Mouse (Mus musculus): ENCODE results near the gene 2410137M14Rik.

The 2410137M14Rik gene

DNA sequence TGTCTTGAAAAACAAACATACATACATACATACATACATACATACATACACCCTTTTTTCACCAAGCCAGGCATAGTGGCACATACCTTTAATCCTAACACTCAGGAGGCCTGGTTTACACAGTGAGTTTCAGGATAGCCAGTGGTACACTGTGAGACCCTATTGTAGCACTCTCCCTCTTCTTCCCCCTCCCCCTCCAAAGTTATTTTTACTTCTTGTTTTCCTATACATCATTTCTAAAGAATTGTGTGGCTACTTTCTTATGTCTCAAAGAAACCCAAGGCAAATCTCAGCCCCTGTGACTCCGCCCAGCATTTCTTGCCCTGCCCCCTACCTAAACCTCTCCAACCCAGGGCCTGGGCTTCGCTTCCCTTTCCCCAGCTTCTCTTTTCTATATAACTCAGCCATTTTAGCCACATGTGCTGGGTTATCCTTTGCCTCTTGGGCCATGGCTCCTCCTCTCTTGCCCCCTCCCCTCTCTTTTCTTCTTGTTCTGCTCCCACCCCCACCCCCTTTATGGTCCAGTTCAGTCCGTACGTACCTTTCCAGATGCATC, 12.8 kb upstream of the 2410137M14Rik start:
- no peak for DNase-seq (ENCODE audit: low read depth)

DNA sequence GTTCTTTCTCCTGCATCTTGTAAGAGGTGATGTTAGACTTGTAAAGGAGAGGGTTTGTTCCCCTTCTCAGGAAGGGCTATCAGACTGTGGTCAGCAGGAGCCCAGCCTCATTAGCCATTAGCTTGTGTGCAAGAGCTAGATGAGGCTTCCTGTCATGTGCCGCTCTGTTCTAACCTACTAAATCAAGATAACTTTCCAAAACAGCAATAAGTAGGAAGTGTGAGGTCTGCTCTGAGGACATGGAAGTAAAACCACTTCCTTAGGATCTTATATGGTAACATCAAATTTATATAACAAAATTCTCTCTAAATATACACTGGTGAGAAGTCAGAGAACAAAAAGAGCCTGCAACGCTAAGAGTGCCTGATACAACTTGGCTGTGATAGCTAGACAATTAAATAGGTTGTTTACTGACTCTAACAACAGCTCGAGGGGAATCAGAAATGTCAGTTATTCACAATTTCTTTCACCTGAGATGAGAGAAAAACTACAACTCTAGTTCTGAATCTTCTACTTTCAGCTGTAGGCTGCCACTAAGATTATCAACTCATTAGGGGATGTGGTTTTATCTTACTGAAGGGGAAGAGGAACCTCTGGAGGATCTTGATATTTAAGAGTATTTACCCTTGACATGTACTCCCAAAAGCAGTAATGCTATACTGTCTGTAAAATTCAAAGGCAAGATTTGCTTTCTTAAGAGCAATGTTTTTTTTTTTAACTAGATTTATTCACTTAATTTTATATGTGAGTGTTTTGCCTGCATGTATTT, 11.5 kb upstream of the 2410137M14Rik start:
- peak; percentile 57 for DNase-seq (ENCODE audit: low read depth)

DNA sequence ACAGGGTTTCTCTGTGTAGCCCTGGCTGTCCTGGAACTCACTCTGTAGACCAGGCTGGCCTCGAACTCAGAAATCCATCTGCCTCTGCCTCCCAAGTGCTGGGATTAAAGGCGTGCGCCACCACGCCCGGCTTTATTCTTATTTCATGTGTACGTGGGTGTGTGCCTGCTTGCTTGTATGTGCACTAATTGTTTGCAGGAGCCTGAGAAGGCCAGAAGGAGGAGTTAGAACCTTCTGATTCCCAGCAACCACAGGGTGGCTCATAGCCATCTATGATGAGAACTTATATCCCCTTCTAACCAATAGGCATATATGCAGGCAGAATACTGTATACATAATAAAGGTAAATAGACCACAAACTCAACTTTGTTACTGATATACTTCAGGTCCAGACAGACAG, 9.6 kb upstream of the 2410137M14Rik start:
- DNase-seq (ENCODE audit: low read depth) = peak; percentile 22

DNA sequence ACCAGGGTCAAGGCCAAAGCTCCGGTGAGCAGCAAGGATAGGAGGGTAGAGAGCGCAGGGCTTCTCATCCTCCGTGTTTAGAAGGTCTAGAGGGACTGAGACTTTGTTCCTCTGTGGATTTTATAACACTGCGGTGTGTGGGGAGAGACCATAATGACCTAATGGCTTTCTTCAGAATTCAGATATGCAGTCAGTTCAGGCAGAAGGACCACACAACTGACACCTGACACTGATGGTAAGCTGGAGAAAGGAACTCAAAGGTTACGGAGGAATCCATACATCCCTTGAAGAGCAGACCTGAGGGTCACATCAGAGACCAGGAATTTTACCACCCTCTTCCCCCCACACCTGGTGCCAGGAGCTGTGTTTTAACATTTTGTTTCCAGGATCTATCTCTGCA, 8.4 kb upstream of the 2410137M14Rik start, which contains the start of gene H2-M5:
H2-M5 (minus strand) TSS at position 101 of the 400 bp plus-strand sequence.
- no peak for DNase-seq (ENCODE audit: low read depth)

DNA sequence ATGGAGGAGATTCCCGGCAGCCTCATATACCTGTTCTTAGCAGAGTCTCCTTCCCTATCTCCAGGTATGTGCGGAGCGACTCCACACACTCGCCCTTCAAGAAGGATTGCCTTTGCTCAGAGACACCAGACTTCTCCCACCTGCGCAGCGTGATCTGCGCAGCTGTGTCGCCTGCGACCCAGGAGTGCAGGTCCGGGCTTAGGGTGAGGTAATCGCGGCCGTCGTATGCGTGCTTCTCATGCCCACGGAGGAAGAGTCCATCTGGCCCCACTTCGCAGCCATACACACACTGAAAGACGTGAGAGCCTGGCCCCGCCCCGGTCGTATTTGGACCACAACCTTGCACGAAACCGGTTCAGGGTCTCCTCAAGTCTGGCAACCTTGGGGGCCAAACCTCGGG, 7.4 kb upstream of the 2410137M14Rik start:
- no peak for DNase-seq (ENCODE audit: low read depth)

DNA sequence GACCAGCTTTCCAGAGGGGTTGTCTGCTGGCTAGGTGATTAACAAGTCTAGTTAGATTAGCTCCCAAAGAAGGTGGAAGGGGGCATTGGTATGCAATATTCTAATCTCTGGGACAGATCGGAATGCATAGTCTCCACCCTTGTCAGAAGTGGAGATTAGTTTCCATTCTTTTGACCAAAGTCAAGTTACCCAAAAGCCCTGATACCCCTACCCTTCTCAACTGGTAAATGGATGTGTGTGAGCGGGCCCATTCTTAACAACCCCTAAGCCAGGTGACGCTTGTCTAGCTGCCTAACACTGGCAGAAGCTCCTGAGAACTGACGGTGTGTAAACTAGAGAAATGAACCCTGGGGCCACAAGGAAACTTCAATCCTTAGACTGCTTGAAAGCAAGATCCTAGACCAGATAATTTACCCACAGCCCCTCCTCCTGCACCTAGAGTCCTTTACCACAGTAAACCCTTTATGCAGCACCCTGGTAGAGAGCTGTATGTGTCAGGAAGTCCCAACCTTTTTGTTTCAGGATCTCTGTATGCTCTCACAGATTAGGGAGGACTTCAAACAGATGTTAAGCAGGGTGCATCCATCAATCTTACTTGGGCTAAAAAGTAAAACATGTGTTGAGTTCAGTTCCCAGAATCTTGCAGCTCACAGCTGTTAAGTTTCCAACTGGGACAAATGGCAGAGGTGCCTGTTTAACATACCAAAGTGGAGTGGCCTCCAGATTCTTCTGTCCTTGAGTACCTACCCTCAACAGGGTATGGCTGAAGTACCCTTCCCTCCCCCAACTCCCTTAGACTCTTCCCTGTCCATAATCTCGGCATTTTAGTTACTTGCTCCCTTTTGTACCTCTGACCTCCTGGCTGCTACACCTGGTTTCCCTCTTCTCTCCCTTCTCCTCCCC, 1.5 kb upstream of the 2410137M14Rik start:
- peak; percentile 56 for DNase-seq (ENCODE audit: low read depth)

DNA sequence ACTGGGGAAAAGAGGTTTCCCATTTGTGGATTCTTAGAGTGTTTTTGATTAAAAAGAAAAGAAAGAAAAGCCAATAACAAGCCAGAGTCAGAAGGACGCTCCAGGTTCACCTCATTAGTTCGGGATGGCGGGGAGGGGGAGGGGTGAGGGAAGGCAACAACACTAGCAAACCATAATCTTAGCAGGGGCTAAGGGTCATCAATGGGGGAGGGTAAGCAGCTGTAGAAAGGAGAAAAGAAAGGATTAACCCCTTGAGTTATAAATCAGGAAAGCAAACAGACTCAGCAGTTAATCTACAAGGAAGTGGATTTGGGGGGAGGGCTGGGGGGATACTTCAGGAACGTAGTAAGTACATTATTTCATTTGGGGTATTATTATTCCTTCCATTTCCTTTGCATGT, 808 bp upstream of the 2410137M14Rik start:
- DNase-seq (ENCODE audit: low read depth) = no peak

DNA sequence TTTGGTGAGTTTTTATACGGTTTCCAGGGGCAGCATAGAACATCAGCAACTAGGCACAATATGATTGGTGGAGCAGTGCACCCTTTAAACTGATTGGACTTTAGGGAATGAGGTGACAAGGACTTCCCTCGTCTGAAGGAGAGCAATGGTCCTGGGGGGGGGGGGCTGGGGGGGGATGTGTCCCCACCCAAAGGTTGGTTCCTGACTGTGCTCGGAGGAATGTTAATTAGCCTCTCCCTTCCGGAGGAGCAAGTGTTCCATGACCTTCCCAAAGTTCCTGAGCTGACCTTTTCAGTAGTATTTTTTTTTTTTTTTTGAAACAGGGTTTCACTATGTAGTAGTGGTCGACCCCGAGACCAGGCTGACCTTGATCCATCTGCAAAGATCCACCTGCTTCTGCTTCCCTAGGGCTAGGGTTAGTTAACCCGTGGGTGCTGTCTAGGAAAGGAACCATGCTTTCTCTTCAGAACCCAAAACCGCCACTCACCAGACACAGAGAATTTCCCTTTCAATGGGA, 7.7 kb downstream of the 2410137M14Rik start:
- no peak for DNase-seq (ENCODE audit: low read depth)

DNA sequence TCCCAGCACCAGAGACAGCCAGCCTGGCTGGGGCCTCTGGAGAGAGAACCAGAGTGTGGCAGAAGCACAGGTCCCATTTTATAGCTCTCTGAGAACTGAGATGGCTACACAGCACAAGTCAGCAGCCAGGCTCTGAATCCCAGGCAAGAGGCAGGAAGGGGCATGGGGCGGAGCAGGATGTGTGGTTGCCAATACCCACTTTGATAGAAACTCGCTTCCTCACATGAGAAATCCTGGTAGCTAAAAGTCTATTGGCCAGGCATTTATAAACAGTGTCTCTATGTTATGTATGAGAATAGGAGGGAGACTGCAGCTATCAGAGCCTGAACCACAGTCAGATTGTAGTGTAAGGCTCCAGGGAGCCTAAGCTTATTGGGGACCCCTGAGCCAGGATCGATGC, 8.2 kb downstream of the 2410137M14Rik start:
- DNase-seq (ENCODE audit: low read depth) = peak; percentile 73

DNA sequence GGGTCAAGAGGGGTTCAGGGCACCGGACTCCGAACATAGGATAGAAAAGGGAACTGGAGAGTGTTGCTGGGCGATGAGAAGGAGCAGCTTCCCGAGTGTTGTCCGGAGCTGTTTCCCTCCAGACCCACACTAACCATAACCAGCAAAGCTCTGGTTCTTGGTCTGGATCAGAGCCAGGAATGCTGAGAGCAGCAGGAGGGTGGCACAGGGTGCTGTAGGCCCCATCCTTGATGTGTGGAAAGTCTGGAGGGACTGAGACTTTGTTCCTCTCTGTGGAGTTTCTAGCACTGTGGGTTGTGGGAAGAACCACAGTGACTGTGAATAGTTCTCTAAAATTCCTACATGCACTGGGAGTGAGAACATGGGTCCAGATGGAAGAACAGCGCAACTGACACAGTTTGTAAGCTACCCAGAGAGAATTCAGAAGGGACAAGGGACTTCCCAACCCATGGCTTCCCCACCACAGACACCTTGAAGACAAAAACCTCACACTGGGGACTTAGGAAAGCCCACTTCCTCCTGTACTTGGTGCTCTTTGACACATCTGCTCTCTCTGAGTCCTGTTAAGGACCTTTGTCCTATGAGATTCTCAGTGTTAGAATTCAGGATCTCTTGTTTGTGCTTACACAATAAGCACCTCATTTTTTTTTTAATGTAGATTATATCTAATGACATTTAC, 9.7 kb downstream of the 2410137M14Rik start:
- DNase-seq (ENCODE audit: low read depth) = peak; percentile 54

DNA sequence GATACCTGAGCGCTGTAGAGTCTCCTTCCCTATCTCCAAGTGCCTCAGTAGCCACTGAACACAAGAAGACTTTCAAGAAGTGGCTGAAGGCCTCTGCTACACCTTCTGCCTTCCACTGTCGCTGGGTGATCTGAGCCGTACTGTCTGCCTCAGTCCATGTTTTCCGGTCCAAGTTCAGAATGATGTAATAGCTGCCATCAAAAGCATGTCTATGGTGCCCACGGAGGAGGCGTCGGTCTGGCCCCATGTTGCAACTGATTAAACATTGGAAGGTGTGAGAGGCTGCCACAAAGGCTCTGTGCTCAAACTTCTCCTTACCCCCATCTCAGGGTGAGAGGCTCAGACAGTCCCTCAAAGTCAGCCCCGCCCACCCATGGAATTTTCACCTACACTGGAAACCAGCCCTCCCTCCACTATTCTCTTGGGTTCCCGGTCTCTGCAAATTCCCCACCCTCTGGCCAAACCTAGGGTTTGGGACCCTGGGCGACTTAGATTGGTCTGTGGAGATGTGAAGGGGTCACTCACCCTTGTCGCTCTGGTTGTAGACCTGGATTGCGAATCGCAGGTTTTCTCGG, 10.6 kb downstream of the 2410137M14Rik start:
- DNase-seq (ENCODE audit: low read depth) = no peak

DNA sequence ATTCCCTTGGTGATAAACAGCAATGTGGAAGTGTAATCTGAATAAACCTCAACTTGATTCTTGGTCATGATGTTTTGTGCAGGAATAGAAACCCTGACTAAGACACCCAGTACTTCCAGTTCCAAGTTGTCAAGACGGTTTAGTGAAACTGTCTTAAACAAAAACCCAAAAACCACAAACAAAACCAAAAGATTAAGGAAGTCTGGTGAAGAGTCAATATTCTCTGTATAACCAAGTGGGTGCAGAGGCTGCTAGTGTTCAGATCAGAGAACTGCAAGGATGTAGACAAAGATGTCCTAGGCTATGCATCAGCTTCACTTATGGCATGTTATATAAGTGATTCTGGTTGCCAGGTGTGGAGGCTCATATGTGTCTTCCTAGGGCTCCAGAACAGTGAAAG, 14.2 kb downstream of the 2410137M14Rik start:
- no peak for DNase-seq (ENCODE audit: low read depth)

DNA sequence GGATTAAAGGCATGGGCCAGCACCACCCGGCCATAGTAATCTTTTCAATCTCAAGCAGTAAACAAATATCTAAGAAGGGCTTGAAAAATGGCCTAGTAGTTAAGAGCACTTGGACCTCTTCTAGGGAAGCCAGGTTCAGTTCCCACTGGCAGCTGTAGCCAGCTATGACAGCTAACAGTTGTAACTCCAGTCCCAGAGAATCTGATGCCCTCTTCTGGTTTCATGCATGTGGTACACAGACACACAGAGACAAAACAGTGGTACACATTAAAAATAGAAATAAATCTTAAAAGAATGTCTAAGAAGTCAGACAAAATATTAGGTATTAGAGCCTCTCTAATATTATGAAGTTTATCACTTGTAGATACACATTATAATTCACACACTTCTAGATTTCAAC, 19.9 kb downstream of the 2410137M14Rik start:
- DNase-seq (ENCODE audit: low read depth) = no peak

DNA sequence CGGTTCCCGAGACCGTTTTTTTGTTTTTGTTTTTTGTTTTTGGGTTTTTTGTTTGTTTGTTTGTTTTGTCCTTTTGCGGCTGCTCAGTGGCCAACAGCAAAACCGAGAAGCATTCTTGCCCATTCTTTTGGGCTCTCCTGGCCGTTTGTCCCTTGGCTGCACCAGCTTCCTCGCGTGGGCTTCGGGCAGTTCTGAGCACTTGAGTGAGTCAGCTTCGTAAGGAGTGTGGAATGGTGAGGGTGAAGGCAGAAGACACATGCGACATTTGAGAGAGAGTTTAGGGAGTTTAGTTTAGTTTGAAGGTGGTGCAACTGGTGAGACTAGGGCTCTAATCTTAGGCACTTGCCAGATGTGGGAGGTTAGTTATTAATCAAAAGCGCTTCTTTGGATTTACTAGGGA, 22.2 kb downstream of the 2410137M14Rik start:
- no peak for DNase-seq (ENCODE audit: low read depth)

DNA sequence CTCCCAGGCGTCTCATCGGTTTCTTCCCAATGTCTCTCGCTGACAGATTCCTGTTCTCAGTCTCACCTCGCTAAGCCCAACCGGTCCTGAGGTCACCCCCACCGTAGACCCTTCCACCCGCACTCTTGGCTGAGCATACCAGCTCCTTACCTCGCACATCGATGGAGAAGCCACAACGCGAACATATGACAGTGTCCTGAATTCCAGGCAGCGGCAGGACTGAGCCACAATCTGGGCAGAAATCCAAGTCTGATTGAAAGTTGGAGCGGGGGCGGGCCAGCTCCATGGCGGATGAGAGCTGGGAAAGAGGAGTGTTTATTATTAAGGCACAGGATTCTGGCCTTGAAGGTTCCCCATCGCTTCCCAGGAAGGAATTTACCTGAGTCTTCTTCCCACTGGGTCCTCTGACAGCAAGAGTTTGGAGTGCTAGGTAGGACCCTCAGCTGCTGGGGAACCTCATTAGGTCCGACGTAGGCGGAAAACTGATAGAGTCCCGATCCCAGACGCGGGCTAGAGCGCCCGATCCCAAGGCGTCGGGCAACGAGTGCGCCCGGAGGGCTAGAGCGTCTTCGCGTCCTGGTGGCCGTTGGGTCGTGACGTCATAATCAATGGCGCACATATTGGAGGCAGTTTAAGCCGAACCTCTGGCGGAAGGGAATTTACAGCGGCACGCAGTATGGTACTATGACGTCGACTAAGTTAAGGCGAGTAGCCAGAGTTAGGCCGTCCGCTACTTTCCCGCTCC, 22.9 kb downstream of the 2410137M14Rik start, which contains the start of the genes Znrd1 and Znrd1as:
Znrd1 (minus strand) TSS at position 561 of the 745 bp plus-strand sequence.
Znrd1as (plus strand) TSS at position 594 of the 745 bp plus-strand sequence.
- DNase-seq (ENCODE audit: low read depth) = peak; percentile 92

DNA sequence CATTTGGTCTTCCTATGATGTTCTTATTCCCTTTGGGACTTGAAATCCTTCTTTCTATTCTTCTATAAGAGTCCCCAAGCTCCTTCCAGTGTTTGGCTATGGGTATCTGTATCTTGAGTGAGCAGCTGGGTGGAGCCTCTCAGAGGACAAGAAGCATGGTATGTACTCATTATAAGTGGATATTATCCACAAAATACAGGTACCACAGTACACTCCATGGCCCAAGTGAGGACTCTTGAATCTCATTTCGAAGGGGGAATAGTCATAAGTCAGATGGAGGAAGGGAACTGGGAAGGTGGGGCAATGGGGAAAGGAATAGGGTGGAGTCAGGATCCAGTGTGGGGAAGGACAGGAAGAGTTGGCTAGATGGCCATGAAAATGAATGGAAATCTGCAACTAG, 28.0 kb downstream of the 2410137M14Rik start:
- no peak for DNase-seq (ENCODE audit: low read depth)

DNA sequence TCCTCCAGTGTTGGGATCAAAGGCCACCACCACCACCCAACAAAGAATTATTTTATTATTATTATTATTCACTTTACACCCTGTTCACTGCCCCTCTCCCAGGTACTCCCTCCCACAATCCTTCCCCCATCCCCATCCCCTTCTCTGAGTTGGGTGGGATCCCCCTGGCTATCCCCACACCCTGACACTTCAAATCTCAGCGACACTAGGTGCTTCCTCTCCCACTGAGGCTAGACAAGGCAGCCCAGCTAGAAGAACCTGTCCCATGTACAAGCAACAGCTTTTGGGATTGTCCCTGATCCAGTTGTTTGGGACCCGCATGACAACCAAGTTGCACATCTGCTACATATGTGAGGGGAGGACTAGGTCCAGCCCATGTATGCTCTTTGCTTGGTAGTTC, 28.4 kb downstream of the 2410137M14Rik start:
- DNase-seq (ENCODE audit: low read depth) = no peak

DNA sequence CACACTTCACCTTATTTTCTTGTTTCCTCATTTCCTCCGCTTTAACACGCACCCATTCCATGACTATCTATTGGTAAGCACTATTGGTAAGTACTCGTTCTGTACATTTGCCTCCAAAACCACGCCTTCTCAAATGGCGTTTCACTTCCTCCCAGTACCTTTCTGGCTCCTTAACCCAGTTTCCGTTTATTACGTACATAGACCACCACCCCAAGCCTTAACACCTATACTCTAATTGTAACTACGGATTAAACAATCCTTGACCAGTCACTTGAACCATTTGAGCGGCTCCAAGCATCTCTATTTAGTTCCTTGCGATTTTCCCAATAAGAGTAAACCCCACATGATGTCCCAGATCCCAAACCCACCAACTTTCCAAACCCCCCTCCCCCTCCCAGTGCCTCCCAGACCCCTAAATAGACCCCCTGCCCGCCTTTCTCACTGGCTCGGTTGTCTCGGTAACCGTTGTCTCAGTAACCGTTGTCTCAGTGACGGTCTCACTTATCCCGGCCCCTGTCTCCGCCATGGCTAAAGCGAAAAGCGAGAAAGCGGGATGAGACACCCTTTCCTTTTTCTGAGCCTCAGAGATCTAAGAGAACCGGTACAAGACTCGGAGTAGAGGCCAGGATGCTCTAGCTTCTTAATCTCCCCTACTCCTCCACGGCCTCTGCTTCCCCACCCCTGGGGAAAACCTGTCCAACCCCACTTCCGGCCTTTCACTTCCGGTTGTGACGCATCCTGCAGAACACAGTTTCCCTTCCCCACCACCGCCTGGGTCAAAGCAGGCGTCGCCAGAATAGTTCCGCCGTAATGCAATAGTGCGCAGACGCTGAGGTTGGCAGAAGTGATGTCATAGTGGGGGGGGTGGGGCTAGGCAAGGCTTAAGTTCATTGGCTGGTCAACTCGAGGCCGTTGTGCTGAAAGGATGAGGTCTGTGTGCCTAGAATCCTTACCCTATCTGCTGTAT, 29.8 kb downstream of the 2410137M14Rik start, which contains the start of gene Ppp1r11:
Ppp1r11 (minus strand) TSS at position 761 of the 967 bp plus-strand sequence.
- peak; percentile 97 for DNase-seq (ENCODE audit: low read depth)

DNA sequence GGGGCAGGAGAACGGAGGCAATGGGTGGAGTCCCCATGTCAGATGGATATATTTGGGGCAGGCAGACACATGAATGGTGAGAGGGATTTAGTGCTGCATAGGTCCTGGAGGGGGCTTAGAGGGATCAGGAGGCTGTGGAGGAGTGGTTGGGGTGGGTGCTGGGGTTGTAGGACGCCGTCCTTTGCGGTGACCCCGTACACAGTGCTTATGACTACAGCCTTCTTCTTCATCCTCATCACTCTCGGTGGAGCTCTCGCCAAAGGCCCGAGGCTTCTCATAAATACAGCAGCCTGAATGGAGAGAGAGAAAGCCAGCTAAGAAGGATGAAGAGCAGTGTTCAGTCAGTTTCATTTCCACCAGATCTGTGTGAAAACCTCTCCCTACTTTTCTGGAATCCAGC, 31.8 kb downstream of the 2410137M14Rik start:
- DNase-seq (ENCODE audit: low read depth) = no peak
